12 mouse cellular contexts compared by ENCODE assay signal in the genomic region with DNA sequence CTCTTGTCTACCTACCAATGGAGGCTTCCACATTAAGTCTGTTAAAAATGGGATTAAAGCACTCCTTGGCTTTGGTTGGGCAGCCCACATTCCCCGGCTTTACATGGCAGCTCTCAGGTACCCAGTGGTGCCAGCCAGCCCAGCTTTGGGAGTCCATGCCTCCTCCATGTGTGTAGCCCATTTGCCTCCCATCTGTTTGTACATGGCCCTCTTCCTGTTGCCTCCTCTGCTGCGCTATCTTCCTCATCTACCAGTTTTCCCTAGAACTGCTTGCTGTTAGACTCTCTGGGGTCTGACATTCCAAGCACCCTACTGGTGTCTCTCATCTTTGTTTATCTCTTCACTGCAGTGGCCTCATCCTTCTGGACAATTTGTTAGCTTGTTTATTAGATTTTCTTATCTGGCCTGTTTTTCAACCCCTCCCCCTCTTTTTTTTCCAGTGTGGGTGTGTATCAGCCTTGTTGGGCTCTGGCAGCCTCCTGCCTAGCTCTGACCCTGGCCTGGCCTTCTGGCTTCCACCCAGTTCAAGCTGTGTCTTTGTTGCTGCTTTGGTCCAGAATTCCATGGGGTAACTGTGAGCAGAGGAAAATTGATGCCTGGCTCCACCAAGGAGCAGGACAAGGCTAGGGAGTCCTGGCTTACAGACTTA. TPM values are rescaled to one million over a fixed set of nuclear protein-coding genes. Genes with fewer than 3 reads are reported as not detected.
DNase-seq lines count a peak whose midpoint lies in the region; ATAC-seq and TF ChIP-seq lines count a peak whose summit lies in the region.
"Had no signal": no experiment of that assay in that cellular context is flagged by ENCODE, and none has a peak within 500 bp of the region (broad histone marks: within the 10 kb centered on the region; RNA-seq: fewer than 3 reads in every experiment).

No protein-coding gene starts in this region.

- H3K9me3 ChIP-seq in heart, embryonic 10.5 days: no peaks in the 10 kb centered on the region
- no peaks in the 10 kb centered on the region for H3K9me3 ChIP-seq in lung, postnatal 0 days (ENCODE audit: low read length)
- H3K9me3 ChIP-seq: limb, embryonic 12.5 days; megakaryocyte, embryonic 14.5 days had no signal

- no peak overlapping the region for H3K4me2 ChIP-seq in lung, postnatal 0 days (replicated peaks; ENCODE audit: low read depth, low read length)
- H3K4me2 ChIP-seq: limb, embryonic 12.5 days had no signal

- no peak for TF ChIP-seq EP300 in lung, postnatal 0 days (IDR thresholded peaks at IDR 0.05)

- no peaks in the 10 kb centered on the region for H3K27me3 ChIP-seq in heart, embryonic 10.5 days (ENCODE audit: insufficient read depth, poor library complexity, severe bottlenecking)
- no peaks in the 10 kb centered on the region for H3K27me3 ChIP-seq in lung, postnatal 0 days (replicated peaks; ENCODE audit: insufficient read depth, low read length)
- H3K27me3 ChIP-seq: limb, embryonic 12.5 days had no signal

- no peak overlapping the region for H3K9ac ChIP-seq in lung, postnatal 0 days (replicated peaks; ENCODE audit: low read depth)
- H3K9ac ChIP-seq: limb, embryonic 12.5 days had no signal

- 70% methylated on average over 2 of the region's 2 CpGs for WGBS in heart, embryonic 10.5 days
- 87% methylated on average over 2 of the region's 2 CpGs for WGBS in lung, postnatal 0 days

- no peak overlapping the region for H3K27ac ChIP-seq in heart, embryonic 10.5 days
- no peak overlapping the region for H3K27ac ChIP-seq in lung, postnatal 0 days (ENCODE audit: low read length)
- H3K27ac ChIP-seq: limb, embryonic 12.5 days had no signal

- peaks cover 30% of the 10 kb centered on the region for H3K4me1 ChIP-seq in heart, embryonic 10.5 days
- no peaks in the 10 kb centered on the region for H3K4me1 ChIP-seq in lung, postnatal 0 days (ENCODE audit: insufficient read depth, low read depth, low read length)

- TF ChIP-seq CTCF in lung, postnatal 0 days (IDR thresholded peaks at IDR 0.05): no peak

- no peak for ATAC-seq in lung, postnatal 0 days

- DNase-seq in heart, embryonic 10.5 days (ENCODE audit: low spot score): peak; percentile 73
- DNase-seq in heart, postnatal 4 days: no peak
- peak; percentile 37 for DNase-seq in lung, postnatal 10 days
- no peak for DNase-seq in lung, postnatal 0 days (ENCODE audit: low spot score)
- peak; percentile 40 to 46 for DNase-seq in cerebellum, postnatal 25 days
- DNase-seq in testis, postnatal 10 days (ENCODE audit: low spot score): peak; percentile 79
- no peak for DNase-seq in thymus, postnatal 0 days (ENCODE audit: low spot score)
- DNase-seq: gastrocnemius, postnatal 36 days; heart, postnatal 14 days had no signal

- H3K36me3 ChIP-seq in heart, embryonic 10.5 days: peaks cover 39% of the 10 kb centered on the region
- H3K36me3 ChIP-seq in lung, postnatal 0 days (ENCODE audit: insufficient read depth, low read length): no peaks in the 10 kb centered on the region

- no peak overlapping the region for H3K4me3 ChIP-seq in heart, embryonic 10.5 days
- no peak overlapping the region for H3K4me3 ChIP-seq in lung, postnatal 0 days (ENCODE audit: low read depth, low read length)
- H3K4me3 ChIP-seq: limb, embryonic 12.5 days; megakaryocyte, embryonic 14.5 days; myocyte had no signal

RNA-seq across cellular contexts. Expression of a gene that starts 10.9 kb away (rescaled TPM):
- 68.8 and 103 TPM in 2 replicates for polyA plus RNA-seq in heart, embryonic 10.5 days (2016; fragmentation: Nextera tagmentation; extraction: Ambion mirVana)
- 10 to 100 TPM; 15.6 to 16.7 TPM for total RNA-seq in heart, postnatal 4 days (2021)
- polyA plus RNA-seq in lung, postnatal 0 days (2015; fragmentation: Nextera tagmentation; extraction: Ambion mirVana): 37.5 and 48.2 TPM in 2 replicates
- 116 and 117 TPM in 2 replicates for polyA plus RNA-seq in thymus, postnatal 0 days (2015; fragmentation: Nextera tagmentation; extraction: Ambion mirVana)

RNA-seq across cellular contexts. Expression of a gene that starts 11.0 kb away (rescaled TPM):
- 4.7 and 10.3 TPM in 2 replicates for polyA plus RNA-seq in heart, embryonic 10.5 days (2016; fragmentation: Nextera tagmentation; extraction: Ambion mirVana)
- total RNA-seq in heart, postnatal 4 days (2021): 1 to 10 TPM; 3.2 to 4.5 TPM
- 1.8 and 1.9 TPM in 2 replicates for polyA plus RNA-seq in lung, postnatal 0 days (2015; fragmentation: Nextera tagmentation; extraction: Ambion mirVana)
- polyA plus RNA-seq in thymus, postnatal 0 days (2015; fragmentation: Nextera tagmentation; extraction: Ambion mirVana): 5.3 and 7.1 TPM in 2 replicates

RNA-seq across cellular contexts. Expression of a gene that starts 13.5 kb away (rescaled TPM):
- 2.5 TPM in 2 replicates for polyA plus RNA-seq in heart, embryonic 10.5 days (2016; fragmentation: Nextera tagmentation; extraction: Ambion mirVana)
- total RNA-seq in heart, postnatal 4 days (2021): 10 to 100 TPM in 1 of 2 experiments, 1 to 10 TPM in 1; 10.0 to 13.8 TPM
- polyA plus RNA-seq in lung, postnatal 0 days (2015; fragmentation: Nextera tagmentation; extraction: Ambion mirVana): 8.4 and 8.9 TPM in 2 replicates
- polyA plus RNA-seq in thymus, postnatal 0 days (2015; fragmentation: Nextera tagmentation; extraction: Ambion mirVana): 2.1 and 2.3 TPM in 2 replicates

RNA-seq across cellular contexts. Expression of a gene that starts 26.4 kb away (rescaled TPM):
- 0.27 and 0.87 TPM in 2 replicates for polyA plus RNA-seq in heart, embryonic 10.5 days (2016; fragmentation: Nextera tagmentation; extraction: Ambion mirVana)
- total RNA-seq in heart, postnatal 4 days (2021): 1 to 10 TPM; 1.6 to 1.9 TPM
- 1.5 and 1.7 TPM in 2 replicates for polyA plus RNA-seq in lung, postnatal 0 days (2015; fragmentation: Nextera tagmentation; extraction: Ambion mirVana)
- polyA plus RNA-seq in thymus, postnatal 0 days (2015; fragmentation: Nextera tagmentation; extraction: Ambion mirVana): 0.91 and 1.3 TPM in 2 replicates

RNA-seq across cellular contexts. Expression of a gene that starts 27.8 kb away (rescaled TPM):
- polyA plus RNA-seq in heart, embryonic 10.5 days (2016; fragmentation: Nextera tagmentation; extraction: Ambion mirVana): 0.49 and 1.1 TPM in 2 replicates
- under 1 TPM in 1 of 2 experiments, not detected in 1; 0.27 TPM for total RNA-seq in heart, postnatal 4 days (2021)
- 0.54 and 0.81 TPM in 2 replicates for polyA plus RNA-seq in lung, postnatal 0 days (2015; fragmentation: Nextera tagmentation; extraction: Ambion mirVana)
- polyA plus RNA-seq in thymus, postnatal 0 days (2015; fragmentation: Nextera tagmentation; extraction: Ambion mirVana): 0.12 and 0.26 TPM in 2 replicates

Comparison
In these comparisons a context has a peak if more than half of its experiments do, and no peak if none do; other contexts are left out.
1. DNase-seq: peak in heart, embryonic 10.5 days (single experiment), lung, postnatal 10 days (single experiment), cerebellum, postnatal 25 days (2 of 2) and testis, postnatal 10 days (single experiment); none in heart, postnatal 4 days (single experiment), lung, postnatal 0 days (single experiment) and thymus, postnatal 0 days (single experiment).